Mouse (Mus musculus) stomach, postnatal 0 days (tissue): ENCODE data around the gene Sec23a. TPM values are rescaled to one million over a fixed set of nuclear protein-coding genes. Genes with fewer than 3 reads are reported as not detected.

ENCODE experiments used
- ATAC-seq: fragments of 200-750 bp; cut with Nextera tagmentation; 2 replicates; pipeline ENCODE4 v1.8.0; 2017; ENCODE audit not compliant: low FRiP score, low TSS enrichment
- DNase-seq: peaks from one replicate; pipeline ENCODE4 v3.0.0-alpha.2; 2016; ENCODE audit warnings: low spot score
- H3K27ac ChIP-seq: fragments of 300-500 bp; sonication (generic); replicated peaks from 2 replicates; pipeline ENCODE4 v1.5.1; 2014; ENCODE audit warnings: mild to moderate bottlenecking, control low read depth
- H3K27me3 ChIP-seq: fragments of 300-500 bp; sonication (generic); 2 replicates; pipeline ENCODE4 v1.6.1; 2014; ENCODE audit warnings: low read length; ENCODE audit not compliant: control insufficient read depth, insufficient read depth
- H3K36me3 ChIP-seq: fragments of 300-500 bp; sonication (generic); 2 replicates; pipeline ENCODE4 v1.6.1; 2014; ENCODE audit warnings: low read length, mixed read lengths; ENCODE audit not compliant: control insufficient read depth, insufficient read depth
- H3K4me1 ChIP-seq: fragments of 300-500 bp; sonication (generic); replicated peaks from 2 replicates; pipeline ENCODE4 v1.6.1; 2014; ENCODE audit warnings: antibody characterized with exemption; ENCODE audit not compliant: control insufficient read depth, insufficient read depth
- H3K4me2 ChIP-seq: fragments of 300-500 bp; sonication (generic); replicated peaks from 2 replicates; pipeline ENCODE4 v1.6.1; 2014; ENCODE audit warnings: low read depth, mild to moderate bottlenecking, control low read depth, moderate library complexity
- H3K4me3 ChIP-seq: fragments of 300-500 bp; sonication (generic); 2 replicates; pipeline ENCODE4 v1.5.1; 2014; ENCODE audit warnings: low read depth, low read length, control low read depth
- H3K9ac ChIP-seq: fragments of 300-500 bp; sonication (generic); 2 replicates; pipeline ENCODE4 v1.6.1; 2014; ENCODE audit warnings: mild to moderate bottlenecking, low read length, control low read depth, mixed read lengths
- H3K9me3 ChIP-seq: fragments of 300-500 bp; sonication (generic); 2 replicates; pipeline ENCODE4 v1.6.1; 2016; ENCODE audit warnings: low read length; ENCODE audit not compliant: control insufficient read depth
- CTCF ChIP-seq: IDR thresholded peaks from 2 replicates; pipeline ENCODE4 v1.5.1; 2016; ENCODE audit warnings: antibody characterized with exemption, low read depth, mild to moderate bottlenecking, moderate library complexity
- EP300 ChIP-seq: optimal IDR thresholded peaks from 2 replicates; pipeline ENCODE3; 2016; ENCODE audit warnings: antibody characterized with exemption
- WGBS: fragments of 180-500 bp; shearing (Covaris S2); extraction: QIAGEN DNeasy Blood & Tissue Kit; methylation state at CpG from one replicate; pipeline ENCODE4 v1.1.7; 2014; 5-methylcytosine and 5-hydroxymethylcytosine counted together
- polyA plus RNA-seq: library from polyadenylated mRNA; unstranded; fragments of >200 nt; fragmentation: Nextera tagmentation; extraction: Ambion mirVana; gene quantifications from 2 replicates; pipeline ENCODE4 v1.2.1, GENCODE M21; 2015

Gene Sec23a
- polyA plus RNA-seq, 1 experiment from 2014 or later: 33.7 TPM

GRCm38 (mm10) chr12:58976966-58977365 is 34.9 kb downstream of the Sec23a start:
- no peak for DNase-seq
- Histone ChIP-seq H3K36me3 (peaks cover 11% of the 10 kb centered on the region), H3K9me3 (no peaks in the 10 kb centered on the region), H3K27ac (no peak overlapping the region), H3K4me2 (no peak overlapping the region), H3K9ac (no peak overlapping the region), H3K4me3 (no peak overlapping the region), H3K27me3 (no peaks in the 10 kb centered on the region), H3K4me1 (no peaks in the 10 kb centered on the region)
- 80% methylated on average over 2 of the region's 2 CpGs for WGBS
- ATAC-seq: no peak
- TF ChIP-seq EP300: no peak
- peak; percentile 46 for TF ChIP-seq CTCF

GRCm38 (mm10) chr12:58964583-58964982 is 47.2 kb downstream of the Sec23a start:
- no peak overlapping the region for H3K27ac ChIP-seq
- no peak overlapping the region for H3K4me2 ChIP-seq
- no peak overlapping the region for H3K9ac ChIP-seq
- H3K36me3 ChIP-seq: peaks cover 15% of the 10 kb centered on the region
- ATAC-seq (no peak), DNase-seq (no peak)
- H3K4me3 ChIP-seq: no peak overlapping the region
- 71% methylated on average over 4 of the region's 4 CpGs for WGBS
- TF ChIP-seq CTCF: peak; percentile 77
- no peak for TF ChIP-seq EP300
- H3K27me3 ChIP-seq: no peaks in the 10 kb centered on the region
- no peaks in the 10 kb centered on the region for H3K9me3 ChIP-seq
- no peaks in the 10 kb centered on the region for H3K4me1 ChIP-seq

GRCm38 (mm10) chr12:58960844-58961243 is 51.0 kb downstream of the Sec23a start:
- Histone ChIP-seq H3K36me3 (peaks cover 12% of the 10 kb centered on the region; the same call in 1 of the 2 replicates), H3K4me1 (no peaks in the 10 kb centered on the region), H3K9ac (no peak overlapping the region), H3K27me3 (no peaks in the 10 kb centered on the region), H3K9me3 (no peaks in the 10 kb centered on the region), H3K27ac (no peak overlapping the region), H3K4me3 (no peak overlapping the region), H3K4me2 (no peak overlapping the region)
- no peak for TF ChIP-seq CTCF
- TF ChIP-seq EP300: no peak
- no peak for ATAC-seq
- no peak for DNase-seq
- 89% methylated on average over 1 of the region's 1 CpGs for WGBS

GRCm38 (mm10) chr12:58956624-58957023 is 55.2 kb downstream of the Sec23a start:
- ATAC-seq: no peak
- no peaks in the 10 kb centered on the region for H3K27me3 ChIP-seq
- no peak overlapping the region for H3K27ac ChIP-seq
- DNase-seq: no peak
- no peaks in the 10 kb centered on the region for H3K9me3 ChIP-seq
- no peak overlapping the region for H3K9ac ChIP-seq
- H3K36me3 ChIP-seq: peaks cover 6% of the 10 kb centered on the region; the same call in 1 of the 2 replicates
- WGBS: 33% methylated on average over 7 of the region's 7 CpGs
- H3K4me3 ChIP-seq: no peak overlapping the region
- no peaks in the 10 kb centered on the region for H3K4me1 ChIP-seq
- TF ChIP-seq EP300 (no peak), CTCF (no peak)
- no peak overlapping the region for H3K4me2 ChIP-seq

GRCm38 (mm10) chr12:58956162-58956561 is 55.7 kb downstream of the Sec23a start:
- Histone ChIP-seq H3K9me3 (no peaks in the 10 kb centered on the region), H3K9ac (no peak overlapping the region), H3K4me2 (no peak overlapping the region), H3K4me1 (no peaks in the 10 kb centered on the region), H3K27ac (no peak overlapping the region), H3K4me3 (no peak overlapping the region), H3K27me3 (no peaks in the 10 kb centered on the region), H3K36me3 (peaks cover 6% of the 10 kb centered on the region; the same call in 1 of the 2 replicates)
- ATAC-seq: peak; percentile 32; the same call in 1 of the 2 replicates
- DNase-seq: no peak
- no peak for TF ChIP-seq CTCF
- no peak for TF ChIP-seq EP300
- 41% methylated on average over 7 of the region's 7 CpGs for WGBS

GRCm38 (mm10) chr12:58947879-58948278 is 63.9 kb downstream of the Sec23a start:
- no peaks in the 10 kb centered on the region for H3K27me3 ChIP-seq
- no peak overlapping the region for H3K4me3 ChIP-seq
- 79% methylated on average over 6 of the region's 6 CpGs for WGBS
- no peaks in the 10 kb centered on the region for H3K9me3 ChIP-seq
- no peaks in the 10 kb centered on the region for H3K4me1 ChIP-seq
- H3K9ac ChIP-seq: no peak overlapping the region
- no peak overlapping the region for H3K27ac ChIP-seq
- ATAC-seq (no peak), DNase-seq (no peak)
- no peak overlapping the region for H3K4me2 ChIP-seq
- H3K36me3 ChIP-seq: no peaks in the 10 kb centered on the region
- TF ChIP-seq EP300: no peak
- TF ChIP-seq CTCF: no peak
